Mouse (Mus musculus) midbrain, embryonic 16.5 days (tissue): ENCODE data around the gene Ferd3l. TPM values are rescaled to one million over a fixed set of nuclear protein-coding genes. Genes with fewer than 3 reads are reported as not detected.

Source experiments
- ATAC-seq: fragments of 200-750 bp; cut with Nextera tagmentation; 2 replicates; pipeline ENCODE4 v1.8.0; 2017; ENCODE audit warnings: moderate TSS enrichment
- H3K27ac ChIP-seq: fragments of 300-500 bp; sonication (generic); 2 replicates; pipeline ENCODE4 v1.5.1; 2014; ENCODE audit warnings: mild to moderate bottlenecking, low read length, mixed read lengths
- H3K27me3 ChIP-seq: fragments of 300-500 bp; sonication (generic); 2 replicates; pipeline ENCODE4 v1.6.1; 2014; ENCODE audit warnings: low read depth, low read length, mixed read lengths; ENCODE audit not compliant: control insufficient read depth, insufficient read depth
- H3K36me3 ChIP-seq: fragments of 300-500 bp; sonication (generic); 2 replicates; pipeline ENCODE4 v1.6.1; 2014; ENCODE audit warnings: mild to moderate bottlenecking, low read length, moderate library complexity, mixed read lengths; ENCODE audit not compliant: control insufficient read depth, insufficient read depth
- H3K4me1 ChIP-seq: fragments of 300-500 bp; sonication (generic); 2 replicates; pipeline ENCODE4 v1.6.1; 2014; ENCODE audit warnings: mild to moderate bottlenecking, low read length, mixed read lengths; ENCODE audit not compliant: control insufficient read depth, insufficient read depth
- H3K4me2 ChIP-seq: fragments of 300-500 bp; sonication (generic); 2 replicates; pipeline ENCODE4 v1.6.1; 2014; ENCODE audit warnings: mild to moderate bottlenecking, low read length, mixed read lengths
- H3K4me3 ChIP-seq: fragments of 300-500 bp; sonication (generic); 2 replicates; pipeline ENCODE4 v1.5.1; 2014; ENCODE audit warnings: low read depth, mild to moderate bottlenecking, low read length, moderate library complexity, mixed read lengths
- H3K9ac ChIP-seq: fragments of 300-500 bp; sonication (generic); 2 replicates; pipeline ENCODE4 v1.6.1; 2014; ENCODE audit warnings: low read depth, low read length, mixed read lengths
- H3K9me3 ChIP-seq: fragments of 300-500 bp; sonication (generic); replicated peaks from 2 replicates; pipeline ENCODE4 v1.6.1; 2014; ENCODE audit warnings: mild to moderate bottlenecking, low read length, mixed read lengths; ENCODE audit not compliant: control insufficient read depth, poor library complexity, severe bottlenecking
- WGBS: fragments of 180-500 bp; shearing (Covaris S2); extraction: QIAGEN DNeasy Blood & Tissue Kit; methylation state at CpG from one replicate; pipeline ENCODE4 v1.1.7; 2014; 5-methylcytosine and 5-hydroxymethylcytosine counted together
- polyA plus RNA-seq: library from polyadenylated mRNA; unstranded; fragments of >200 nt; fragmentation: Nextera tagmentation; extraction: Ambion mirVana; gene quantifications from 2 replicates; pipeline ENCODE4 v1.2.1, GENCODE M21; 2015

The Ferd3l gene
- polyA plus RNA-seq, 1 experiment from 2014 or later, result 0.43 TPM

- peak overlapping the region; percentile 52 for H3K4me3 ChIP-seq
- H3K27me3 ChIP-seq, result peaks cover 48% of the 10 kb centered on the region
- peaks cover 19% of the 10 kb centered on the region for H3K4me1 ChIP-seq
- WGBS, result 1% methylated on average over 42 of the region's 43 CpGs
- ATAC-seq, result peak; percentile 23
- H3K27ac ChIP-seq, result no peak overlapping the region
- no peaks in the 10 kb centered on the region for H3K9me3 ChIP-seq
- no peaks in the 10 kb centered on the region for H3K36me3 ChIP-seq
- peak overlapping the region; percentile 83 for H3K4me2 ChIP-seq
- no peak overlapping the region for H3K9ac ChIP-seq
Measured at GRCm38 (mm10) chr12:33956576-33957399, 28.6 kb downstream of the Ferd3l start.

GRCm38 (mm10) chr12:33957400-33958240 lies 29.4 kb downstream of the Ferd3l start, which contains the start of gene Twist1:
Twist1 (plus strand) TSS chr12:33957671.
- peak; percentile 72 for ATAC-seq
- Histone ChIP-seq H3K27ac (no peak within 1 kb of the TSS; the same call in 1 of the 2 replicates), H3K4me3 (peak within 1 kb of the TSS; percentile 52), H3K27me3 (peaks cover 54% of the 10 kb centered on the region), H3K36me3 (no peaks in the 10 kb centered on the region), H3K9ac (peak within 1 kb of the TSS; percentile 61), H3K4me1 (peaks cover 19% of the 10 kb centered on the region), H3K9me3 (no peaks in the 10 kb centered on the region), H3K4me2 (peak within 1 kb of the TSS; percentile 83)
- under 1% methylated on average over 70 of the region's 105 CpGs for WGBS

GRCm38 (mm10) chr12:33958241-33959194 lies 30.3 kb downstream of the Ferd3l start:
- Histone ChIP-seq H3K4me3 (peak overlapping the region; percentile 52), H3K27me3 (peaks cover 54% of the 10 kb centered on the region), H3K4me2 (peak overlapping the region; percentile 83), H3K36me3 (no peaks in the 10 kb centered on the region), H3K27ac (no peak overlapping the region; the same call in 1 of the 2 replicates), H3K9me3 (no peaks in the 10 kb centered on the region), H3K4me1 (peaks cover 19% of the 10 kb centered on the region), H3K9ac (peak overlapping the region; percentile 61)
- ATAC-seq, result peak; percentile 52
- under 1% methylated on average over 55 of the region's 56 CpGs for WGBS

- 6% methylated on average over 6 of the region's 6 CpGs for WGBS
- Histone ChIP-seq H3K9ac (no peak overlapping the region), H3K4me1 (peaks cover 19% of the 10 kb centered on the region), H3K9me3 (no peaks in the 10 kb centered on the region), H3K4me3 (peak overlapping the region; percentile 52), H3K27me3 (peaks cover 54% of the 10 kb centered on the region), H3K36me3 (no peaks in the 10 kb centered on the region), H3K27ac (no peak overlapping the region), H3K4me2 (no peak overlapping the region)
- no peak for ATAC-seq
Measured at GRCm38 (mm10) chr12:33959206-33959605, 31.0 kb downstream of the Ferd3l start.

GRCm38 (mm10) chr12:33959846-33960245 lies 31.6 kb downstream of the Ferd3l start:
- Histone ChIP-seq H3K4me1 (peaks cover 19% of the 10 kb centered on the region), H3K9me3 (no peaks in the 10 kb centered on the region), H3K9ac (no peak overlapping the region), H3K27me3 (peaks cover 57% of the 10 kb centered on the region), H3K4me3 (no peak overlapping the region), H3K27ac (no peak overlapping the region), H3K36me3 (no peaks in the 10 kb centered on the region), H3K4me2 (no peak overlapping the region)
- no peak for ATAC-seq
- 6% methylated on average over 3 of the region's 3 CpGs for WGBS

- Histone ChIP-seq H3K9ac (no peak overlapping the region), H3K9me3 (no peaks in the 10 kb centered on the region), H3K27ac (no peak overlapping the region), H3K4me2 (no peak overlapping the region), H3K27me3 (peaks cover 53% of the 10 kb centered on the region), H3K4me1 (peaks cover 19% of the 10 kb centered on the region), H3K4me3 (no peak overlapping the region), H3K36me3 (no peaks in the 10 kb centered on the region)
- WGBS, result 14% methylated on average over 5 of the region's 5 CpGs
- ATAC-seq, result no peak
Measured at GRCm38 (mm10) chr12:33961013-33961412, 32.8 kb downstream of the Ferd3l start.

- Histone ChIP-seq H3K4me2 (no peak overlapping the region), H3K9me3 (no peaks in the 10 kb centered on the region), H3K9ac (no peak overlapping the region), H3K4me1 (peaks cover 20% of the 10 kb centered on the region), H3K36me3 (no peaks in the 10 kb centered on the region), H3K4me3 (no peak overlapping the region), H3K27ac (no peak overlapping the region), H3K27me3 (peaks cover 44% of the 10 kb centered on the region)
- 3% methylated on average over 17 of the region's 17 CpGs for WGBS
- no peak for ATAC-seq
Measured at GRCm38 (mm10) chr12:33962118-33962772, 34.0 kb downstream of the Ferd3l start.

- Histone ChIP-seq H3K4me1 (peaks cover 19% of the 10 kb centered on the region), H3K27me3 (peaks cover 42% of the 10 kb centered on the region), H3K36me3 (no peaks in the 10 kb centered on the region), H3K9ac (no peak overlapping the region), H3K27ac (no peak overlapping the region), H3K9me3 (no peaks in the 10 kb centered on the region), H3K4me3 (no peak overlapping the region), H3K4me2 (no peak overlapping the region)
- WGBS, result 8% methylated on average over 9 of the region's 9 CpGs
- no peak for ATAC-seq
Measured at GRCm38 (mm10) chr12:33962773-33963130, 34.5 kb downstream of the Ferd3l start.
